Comparison of ENCODE assay signal across 17 mouse cellular contexts in the genomic region with DNA sequence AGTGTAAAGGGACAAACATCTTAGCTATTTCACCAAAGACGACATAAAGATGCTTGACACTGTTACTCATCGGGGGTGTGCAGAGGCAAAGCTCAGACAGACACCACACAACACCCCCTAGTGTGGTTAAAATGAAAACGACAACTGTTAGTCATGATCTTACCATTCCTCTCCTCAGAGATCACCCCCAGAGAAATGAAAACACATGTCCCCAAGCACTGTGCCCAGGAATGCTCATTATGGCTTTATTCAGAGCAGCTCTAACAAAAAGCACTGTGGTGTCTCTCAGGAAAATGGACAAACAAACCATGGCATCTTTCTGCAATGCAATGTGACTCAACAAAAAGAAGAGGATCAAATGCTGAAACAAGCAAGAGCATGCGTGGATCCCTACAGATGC.
"Had no signal": no experiment of that assay in that cellular context is flagged by ENCODE, and none has a peak within 500 bp of the region (broad histone marks: within the 10 kb centered on the region; RNA-seq: fewer than 3 reads in every experiment).

No protein-coding gene starts in this region.

- H3K4me1 ChIP-seq: midbrain, embryonic 12.5 days; midbrain, embryonic 15.5 days; neural tube, embryonic 13.5 days had no signal

- H3K4me3 ChIP-seq: limb, embryonic 12.5 days; limb, embryonic 15.5 days; midbrain, embryonic 12.5 days; midbrain, embryonic 15.5 days; neural tube, embryonic 13.5 days had no signal

- H3K4me2 ChIP-seq: limb, embryonic 12.5 days; limb, embryonic 15.5 days; liver, embryonic 11.5 days; lung, embryonic 14.5 days; midbrain, embryonic 12.5 days; midbrain, embryonic 15.5 days; neural tube, embryonic 13.5 days had no signal

- H3K27ac ChIP-seq: limb, embryonic 12.5 days; limb, embryonic 15.5 days; liver, embryonic 14.5 days; macrophage; midbrain, embryonic 12.5 days; midbrain, embryonic 15.5 days; neural tube, embryonic 13.5 days; stomach, postnatal 0 days had no signal

- H3K36me3 ChIP-seq: limb, embryonic 12.5 days; limb, embryonic 15.5 days; midbrain, embryonic 12.5 days; midbrain, embryonic 15.5 days; neural tube, embryonic 13.5 days had no signal

- H3K9me3 ChIP-seq: limb, embryonic 12.5 days; limb, embryonic 15.5 days; midbrain, embryonic 12.5 days; midbrain, embryonic 15.5 days; neural tube, embryonic 13.5 days had no signal

- H3K9ac ChIP-seq: limb, embryonic 12.5 days; limb, embryonic 15.5 days; liver, embryonic 14.5 days; liver, postnatal 0 days; lung, embryonic 14.5 days; midbrain, embryonic 12.5 days; midbrain, embryonic 15.5 days; neural tube, embryonic 13.5 days had no signal

- DNase-seq: kidney, postnatal 10 days; kidney, postnatal 36 days; left cerebral cortex, postnatal 4 days; liver, postnatal 0 days; lung, embryonic 14.5 days; retina, postnatal 1 day; thymus, postnatal 25 days had no signal

- H3K27me3 ChIP-seq: limb, embryonic 12.5 days; limb, embryonic 15.5 days; midbrain, embryonic 12.5 days; midbrain, embryonic 15.5 days; neural tube, embryonic 13.5 days had no signal

- ATAC-seq: liver, postnatal 0 days; lung, postnatal 0 days; midbrain, embryonic 15.5 days had no signal
